11 mouse cellular contexts compared by ENCODE assay signal in genomic region chr7:37845201-37845600, GRCm38 (mm10).
"Had no signal": no experiment of that assay in that cellular context is flagged by ENCODE, and none has a peak within 500 bp of the region (broad histone marks: within the 10 kb centered on the region; RNA-seq: fewer than 3 reads in every experiment).

No protein-coding gene starts in this region.

- H3K36me3 ChIP-seq: limb, embryonic 13.5 days; midbrain, embryonic 12.5 days had no signal

- H3K9ac ChIP-seq: hindbrain, embryonic 14.5 days; limb, embryonic 13.5 days; liver, embryonic 14.5 days; midbrain, embryonic 12.5 days had no signal

- DNase-seq: kidney, adult 2 months; left cerebral cortex, postnatal 4 days; lung, adult 2 months; right cerebral cortex, postnatal 14 days; thymus, adult 2 months; thymus, postnatal 25 days had no signal

- H3K4me2 ChIP-seq: hindbrain, embryonic 14.5 days; limb, embryonic 13.5 days; midbrain, embryonic 12.5 days had no signal

- H3K27ac ChIP-seq: hindbrain, embryonic 14.5 days; layer of hippocampus, adult 2 months; limb, embryonic 13.5 days; liver, embryonic 14.5 days; midbrain, embryonic 12.5 days had no signal

- H3K9me3 ChIP-seq: limb, embryonic 13.5 days; midbrain, embryonic 12.5 days had no signal

- H3K4me3 ChIP-seq: layer of hippocampus, adult 2 months; limb, embryonic 13.5 days; midbrain, embryonic 12.5 days had no signal

- H3K27me3 ChIP-seq: limb, embryonic 13.5 days had no signal
